Mouse (Mus musculus) hindbrain, embryonic 13.5 days (tissue): ENCODE measurements around the gene Tmem132c. TPM values are rescaled to one million over a fixed set of nuclear protein-coding genes. Genes with fewer than 3 reads are reported as not detected.
A peak's percentile ranks its signal among the peaks of the same experiment; 100 is the strongest.

Experiments
- ATAC-seq: fragments of 200-750 bp; cut with Nextera tagmentation; 2 replicates; pipeline ENCODE4 v1.8.0; 2017; ENCODE audit warnings: moderate TSS enrichment; ENCODE audit not compliant: low FRiP score
- H3K27ac ChIP-seq: fragments of 300-500 bp; sonication (generic); 2 replicates; pipeline ENCODE4 v1.5.1; 2015; ENCODE audit warnings: inconsistent platforms, mild to moderate bottlenecking, moderate library complexity
- H3K27me3 ChIP-seq: fragments of 300-500 bp; sonication (generic); 2 replicates; pipeline ENCODE4 v1.6.1; 2015; ENCODE audit warnings: mild to moderate bottlenecking, inconsistent platforms
- H3K36me3 ChIP-seq: fragments of 300-500 bp; sonication (generic); 2 replicates; pipeline ENCODE4 v1.6.1; 2015; ENCODE audit warnings: mild to moderate bottlenecking, inconsistent platforms
- H3K4me1 ChIP-seq: fragments of 300-500 bp; sonication (generic); replicated peaks from 2 replicates; pipeline ENCODE4 v1.6.1; 2015; ENCODE audit warnings: inconsistent platforms
- H3K4me2 ChIP-seq: fragments of 300-500 bp; sonication (generic); 2 replicates; pipeline ENCODE4 v1.6.1; 2015; ENCODE audit warnings: inconsistent platforms, mild to moderate bottlenecking, moderate library complexity
- H3K4me3 ChIP-seq: fragments of 300-500 bp; sonication (generic); 2 replicates; pipeline ENCODE4 v1.5.1; 2015; ENCODE audit warnings: mild to moderate bottlenecking, inconsistent platforms
- H3K9ac ChIP-seq: fragments of 300-500 bp; sonication (generic); 2 replicates; pipeline ENCODE4 v1.6.1; 2015; ENCODE audit warnings: mild to moderate bottlenecking, inconsistent platforms
- H3K9me3 ChIP-seq: fragments of 300-500 bp; sonication (generic); 2 replicates; pipeline ENCODE4 v1.6.1; 2016; ENCODE audit warnings: inconsistent platforms
- WGBS: fragments of 180-500 bp; shearing (Covaris S2); methylation state at CpG from one replicate; pipeline ENCODE4 v1.1.7; 2015; 5-methylcytosine and 5-hydroxymethylcytosine counted together
- polyA plus RNA-seq: library from polyadenylated mRNA; unstranded; fragments of >200 nt; fragmentation: Nextera tagmentation; extraction: Ambion mirVana; gene quantifications from 2 replicates; pipeline ENCODE4 v1.2.1, GENCODE M21; 2015

The Tmem132c gene
- polyA plus RNA-seq, 1 experiment from 2014 or later: 11.1 TPM

- no peaks in the 10 kb centered on the region for H3K36me3 ChIP-seq
- peaks cover 85% of the 10 kb centered on the region for H3K27me3 ChIP-seq
- H3K27ac ChIP-seq: no peak overlapping the region
- peak overlapping the region; percentile 63 for H3K4me3 ChIP-seq
- peak; percentile 80 for ATAC-seq
- under 1% methylated on average over 71 of the region's 73 CpGs for WGBS
- peak overlapping the region; percentile 74 for H3K4me2 ChIP-seq
- peaks cover 36% of the 10 kb centered on the region for H3K4me1 ChIP-seq
- H3K9me3 ChIP-seq: no peaks in the 10 kb centered on the region
- H3K9ac ChIP-seq: peak overlapping the region; percentile 72
These were observed 536 bp downstream of the Tmem132c start for GRCm38 (mm10) chr5:127241925-127242762.

GRCm38 (mm10) chr5:127242763-127243160 lies 1.2 kb downstream of the Tmem132c start:
- 0% methylated on average over 13 of the region's 13 CpGs for WGBS
- Histone ChIP-seq H3K36me3 (no peaks in the 10 kb centered on the region), H3K27ac (no peak overlapping the region), H3K27me3 (peaks cover 82% of the 10 kb centered on the region), H3K9ac (peak overlapping the region; percentile 72), H3K4me1 (peaks cover 36% of the 10 kb centered on the region), H3K4me2 (peak overlapping the region; percentile 74), H3K4me3 (peak overlapping the region; percentile 63), H3K9me3 (no peaks in the 10 kb centered on the region)
- ATAC-seq: no peak

GRCm38 (mm10) chr5:127243209-127243608 lies 1.6 kb downstream of the Tmem132c start:
- Histone ChIP-seq H3K27ac (no peak overlapping the region), H3K4me1 (peaks cover 36% of the 10 kb centered on the region), H3K36me3 (no peaks in the 10 kb centered on the region), H3K4me3 (peak overlapping the region; percentile 63), H3K4me2 (peak overlapping the region; percentile 74), H3K9ac (peak overlapping the region; percentile 72), H3K27me3 (peaks cover 77% of the 10 kb centered on the region), H3K9me3 (no peaks in the 10 kb centered on the region)
- WGBS: under 1% methylated on average over 16 of the region's 16 CpGs
- ATAC-seq: no peak

GRCm38 (mm10) chr5:127243611-127244010 lies 2.0 kb downstream of the Tmem132c start:
- Histone ChIP-seq H3K27ac (no peak overlapping the region), H3K36me3 (no peaks in the 10 kb centered on the region), H3K4me2 (peak overlapping the region; percentile 74), H3K9me3 (no peaks in the 10 kb centered on the region), H3K4me1 (peaks cover 36% of the 10 kb centered on the region), H3K4me3 (peak overlapping the region; percentile 63), H3K27me3 (peaks cover 75% of the 10 kb centered on the region), H3K9ac (peak overlapping the region; percentile 72)
- ATAC-seq: no peak
- WGBS: 7% methylated on average over 13 of the region's 13 CpGs

- Histone ChIP-seq H3K4me1 (no peaks in the 10 kb centered on the region), H3K9ac (no peak overlapping the region), H3K27ac (no peak overlapping the region), H3K36me3 (no peaks in the 10 kb centered on the region), H3K27me3 (no peaks in the 10 kb centered on the region), H3K4me2 (no peak overlapping the region), H3K9me3 (no peaks in the 10 kb centered on the region), H3K4me3 (no peak overlapping the region)
- WGBS: 56% methylated on average over 2 of the region's 2 CpGs
- ATAC-seq: no peak
These were observed 11.7 kb downstream of the Tmem132c start for GRCm38 (mm10) chr5:127253263-127253662.

- no peaks in the 10 kb centered on the region for H3K27me3 ChIP-seq
- ATAC-seq: no peak
- H3K27ac ChIP-seq: no peak overlapping the region
- H3K9ac ChIP-seq: no peak overlapping the region
- 65% methylated on average over 11 of the region's 11 CpGs for WGBS
- no peaks in the 10 kb centered on the region for H3K36me3 ChIP-seq
- H3K9me3 ChIP-seq: 0 out of 2 replicates have a peak, but pooled peaks cover under 1% of the 10 kb centered on the region
- H3K4me2 ChIP-seq: no peak overlapping the region
- H3K4me1 ChIP-seq: no peaks in the 10 kb centered on the region; the same call in 1 of the 2 replicates
- H3K4me3 ChIP-seq: no peak overlapping the region
These were observed 15.5 kb downstream of the Tmem132c start for GRCm38 (mm10) chr5:127256947-127257610.

- Histone ChIP-seq H3K9ac (no peak overlapping the region), H3K27ac (no peak overlapping the region), H3K4me3 (no peak overlapping the region), H3K4me2 (no peak overlapping the region), H3K9me3 (0 out of 2 replicates have a peak, but pooled peaks cover 5% of the 10 kb centered on the region), H3K36me3 (no peaks in the 10 kb centered on the region), H3K4me1 (no peaks in the 10 kb centered on the region; the same call in 1 of the 2 replicates), H3K27me3 (no peaks in the 10 kb centered on the region)
- WGBS: 68% methylated on average over 5 of the region's 5 CpGs
- no peak for ATAC-seq
These were observed 20.5 kb downstream of the Tmem132c start for GRCm38 (mm10) chr5:127262136-127262535.

GRCm38 (mm10) chr5:127271145-127271544 lies 29.5 kb downstream of the Tmem132c start:
- Histone ChIP-seq H3K27me3 (no peaks in the 10 kb centered on the region), H3K4me2 (no peak overlapping the region), H3K9me3 (0 out of 2 replicates have a peak, but pooled peaks cover 6% of the 10 kb centered on the region), H3K4me3 (no peak overlapping the region), H3K9ac (no peak overlapping the region), H3K36me3 (no peaks in the 10 kb centered on the region), H3K27ac (no peak overlapping the region), H3K4me1 (no peaks in the 10 kb centered on the region)
- 66% methylated on average over 3 of the region's 3 CpGs for WGBS
- ATAC-seq: no peak

- ATAC-seq: no peak
- Histone ChIP-seq H3K4me1 (peaks cover 9% of the 10 kb centered on the region), H3K9me3 (no peaks in the 10 kb centered on the region), H3K27me3 (peaks cover 15% of the 10 kb centered on the region; the same call in 1 of the 2 replicates), H3K9ac (no peak overlapping the region), H3K4me3 (no peak overlapping the region), H3K27ac (no peak overlapping the region), H3K4me2 (no peak overlapping the region), H3K36me3 (no peaks in the 10 kb centered on the region)
- 33% methylated on average over 9 of the region's 9 CpGs for WGBS
These were observed 37.9 kb downstream of the Tmem132c start for GRCm38 (mm10) chr5:127279462-127279861.

GRCm38 (mm10) chr5:127281186-127281585 lies 39.6 kb downstream of the Tmem132c start:
- WGBS: 78% methylated on average over 4 of the region's 4 CpGs
- no peak for ATAC-seq
- Histone ChIP-seq H3K4me1 (peaks cover 9% of the 10 kb centered on the region), H3K9ac (no peak overlapping the region), H3K9me3 (no peaks in the 10 kb centered on the region), H3K36me3 (no peaks in the 10 kb centered on the region), H3K27ac (no peak overlapping the region), H3K4me2 (no peak overlapping the region), H3K27me3 (peaks cover 15% of the 10 kb centered on the region; the same call in 1 of the 2 replicates), H3K4me3 (no peak overlapping the region)

- H3K27me3 ChIP-seq: peaks cover 15% of the 10 kb centered on the region; the same call in 1 of the 2 replicates
- no peak overlapping the region for H3K4me2 ChIP-seq
- no peak overlapping the region for H3K9ac ChIP-seq
- ATAC-seq: no peak
- H3K4me3 ChIP-seq: no peak overlapping the region
- H3K36me3 ChIP-seq: no peaks in the 10 kb centered on the region
- H3K27ac ChIP-seq: no peak overlapping the region
- H3K4me1 ChIP-seq: peaks cover 13% of the 10 kb centered on the region
- 66% methylated on average over 6 of the region's 6 CpGs for WGBS
- no peaks in the 10 kb centered on the region for H3K9me3 ChIP-seq
These were observed 41.0 kb downstream of the Tmem132c start for GRCm38 (mm10) chr5:127282539-127283123.

GRCm38 (mm10) chr5:127286886-127287285 lies 45.3 kb downstream of the Tmem132c start:
- Histone ChIP-seq H3K9ac (no peak overlapping the region), H3K9me3 (no peaks in the 10 kb centered on the region), H3K4me3 (no peak overlapping the region), H3K36me3 (no peaks in the 10 kb centered on the region), H3K4me2 (no peak overlapping the region), H3K27me3 (0 out of 2 replicates have a peak, but pooled peaks cover 5% of the 10 kb centered on the region), H3K27ac (no peak overlapping the region), H3K4me1 (peaks cover 22% of the 10 kb centered on the region)
- ATAC-seq: no peak
- WGBS: 35% methylated on average over 5 of the region's 5 CpGs
